Mouse (Mus musculus) forebrain, embryonic 12.5 days (tissue): ENCODE results near the gene Ccdc186. TPM values are rescaled to one million over a fixed set of nuclear protein-coding genes. Genes with fewer than 3 reads are reported as not detected.

ENCODE experiments used
- ATAC-seq: fragments of 200-750 bp; cut with Nextera tagmentation; 2 replicates; pipeline ENCODE4 v1.8.0; 2017; ENCODE audit warnings: moderate TSS enrichment; ENCODE audit not compliant: low FRiP score
- H3K27ac ChIP-seq: fragments of 300-500 bp; sonication (generic); 2 replicates; pipeline ENCODE4 v1.5.1; 2016; ENCODE audit warnings: mild to moderate bottlenecking
- H3K27me3 ChIP-seq: fragments of 300-500 bp; sonication (generic); 2 replicates; pipeline ENCODE4 v1.6.1; 2016; ENCODE audit warnings: mild to moderate bottlenecking
- H3K36me3 ChIP-seq: fragments of 300-500 bp; sonication (generic); replicated peaks from 2 replicates; pipeline ENCODE4 v1.6.1; 2016; ENCODE audit warnings: mild to moderate bottlenecking
- H3K4me1 ChIP-seq: fragments of 300-500 bp; sonication (generic); 2 replicates; pipeline ENCODE4 v1.6.1; 2016
- H3K4me2 ChIP-seq: fragments of 300-500 bp; sonication (generic); 2 replicates; pipeline ENCODE4 v1.6.1; 2016; ENCODE audit warnings: mild to moderate bottlenecking, moderate library complexity
- H3K4me3 ChIP-seq: fragments of 300-500 bp; sonication (generic); replicated peaks from 2 replicates; pipeline ENCODE4 v1.5.1; 2016; ENCODE audit warnings: mild to moderate bottlenecking
- H3K9ac ChIP-seq: fragments of 300-500 bp; sonication (generic); 2 replicates; pipeline ENCODE4 v1.6.1; 2016; ENCODE audit warnings: mild to moderate bottlenecking
- H3K9me3 ChIP-seq: fragments of 300-500 bp; sonication (generic); 2 replicates; pipeline ENCODE4 v1.6.1; 2016
- WGBS: fragments of 180-500 bp; shearing (Covaris S2); methylation state at CpG from one replicate; pipeline ENCODE4 v1.1.7; 2016; 5-methylcytosine and 5-hydroxymethylcytosine counted together
- polyA plus RNA-seq: library from polyadenylated mRNA; unstranded; fragments of >200 nt; fragmentation: Nextera tagmentation; extraction: Ambion mirVana; gene quantifications from 2 replicates; pipeline ENCODE4 v1.2.1, GENCODE M21; 2016

Ccdc186 gene
- 25.8 and 25.9 TPM in 2 replicates for polyA plus RNA-seq

DNA sequence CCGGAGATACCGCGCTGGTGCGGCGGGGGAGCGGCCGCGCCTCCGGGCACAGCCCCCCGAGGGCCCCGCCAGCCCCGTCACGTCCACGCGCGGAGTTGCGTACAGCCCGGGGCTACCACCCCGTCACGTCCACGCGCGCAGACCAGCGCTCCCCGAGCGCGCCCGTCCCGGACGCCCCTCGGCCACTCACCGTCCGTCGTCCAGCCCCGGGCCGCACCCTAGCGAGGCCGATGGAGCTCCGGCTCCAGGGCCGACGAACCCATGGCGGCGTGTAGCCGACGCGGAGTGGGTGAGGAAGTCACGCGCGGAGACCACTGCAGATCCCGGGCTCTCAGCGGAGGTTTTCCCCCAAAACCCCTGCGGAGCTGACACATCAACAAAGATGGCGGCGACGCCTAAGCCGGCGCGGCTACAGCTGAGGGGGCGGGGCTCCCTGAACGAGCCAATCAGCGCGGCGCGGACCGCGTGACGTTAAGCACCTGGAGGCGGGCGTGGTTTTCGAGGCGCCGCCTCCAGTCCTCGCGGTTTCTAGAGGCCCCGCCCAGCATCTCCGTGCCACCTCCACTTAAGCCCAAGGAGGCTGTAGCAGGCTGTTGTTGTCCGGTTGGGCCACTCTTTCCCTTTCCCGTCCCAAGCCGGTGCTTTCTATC, at the start of gene Ccdc186:
TSS of gene Ccdc186 (minus strand) at position 393 of the 650 bp plus-strand sequence.
- peak; percentile 98 for ATAC-seq
- peaks cover 24% of the 10 kb centered on the region for H3K4me1 ChIP-seq
- under 1% methylated on average over 79 of the region's 79 CpGs for WGBS

DNA sequence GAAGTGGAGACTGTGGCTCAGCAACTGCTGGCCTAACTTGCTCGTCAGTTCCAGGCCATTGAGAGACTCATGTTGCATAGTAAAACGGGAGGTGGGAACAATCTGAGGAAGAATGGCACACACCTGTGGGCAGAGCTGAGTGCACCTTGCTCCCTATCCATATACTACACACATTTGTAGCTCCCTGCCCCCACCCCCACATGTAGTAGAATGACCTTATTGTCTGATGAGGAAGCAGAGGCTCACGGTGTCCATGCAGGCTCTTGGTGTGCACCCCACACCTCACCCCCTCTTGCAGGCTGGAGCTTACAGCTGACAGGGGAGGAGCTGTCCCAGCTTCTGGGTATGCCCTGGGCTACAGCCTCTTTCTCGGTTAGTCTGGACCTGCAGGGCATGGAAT, 45.7 kb upstream of the Ccdc186 start:
- WGBS = 71% methylated on average over 4 of the region's 4 CpGs
- ATAC-seq = no peak
- no peak overlapping the region for H3K27ac ChIP-seq
- H3K9ac ChIP-seq = no peak overlapping the region
- no peaks in the 10 kb centered on the region for H3K36me3 ChIP-seq
- H3K4me3 ChIP-seq = no peak overlapping the region
- no peaks in the 10 kb centered on the region for H3K9me3 ChIP-seq
- H3K4me1 ChIP-seq = no peaks in the 10 kb centered on the region
- H3K27me3 ChIP-seq = peaks cover 27% of the 10 kb centered on the region
- no peak overlapping the region for H3K4me2 ChIP-seq

More for the DNA sequence above, at the start of gene Ccdc186:
- peak within 1 kb of the TSS; percentile 84 for H3K4me2 ChIP-seq
- H3K9ac ChIP-seq = peak within 1 kb of the TSS; percentile 89
- no peaks in the 10 kb centered on the region for H3K9me3 ChIP-seq
- peak within 1 kb of the TSS; percentile 86 for H3K27ac ChIP-seq
- peak within 1 kb of the TSS; percentile 98 for H3K4me3 ChIP-seq
- H3K27me3 ChIP-seq = peaks cover 11% of the 10 kb centered on the region
- H3K36me3 ChIP-seq = no peaks in the 10 kb centered on the region

DNA sequence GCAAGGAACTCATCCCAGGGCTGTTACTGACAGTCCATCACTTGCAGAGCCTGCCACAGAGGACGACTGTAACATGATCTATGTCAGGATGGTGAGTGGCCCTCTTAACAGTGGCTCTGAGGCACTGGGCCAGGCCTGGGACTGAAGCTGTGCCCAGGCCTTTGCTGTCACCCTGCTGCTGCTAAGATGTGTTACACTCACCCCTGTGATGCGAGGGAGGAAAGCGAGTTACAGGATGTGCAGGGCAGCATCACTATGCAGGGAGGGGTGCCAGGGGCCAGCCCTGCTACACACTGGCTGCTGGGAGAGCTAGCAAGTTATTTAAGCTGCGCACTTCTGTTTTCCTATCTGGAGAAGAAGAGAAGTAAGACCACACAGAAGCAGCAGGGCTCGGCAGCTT, 34.5 kb upstream of the Ccdc186 start:
- Histone ChIP-seq H3K4me2 (no peak overlapping the region), H3K4me1 (0 out of 2 replicates have a peak, but pooled peaks cover 3% of the 10 kb centered on the region), H3K9ac (no peak overlapping the region), H3K4me3 (no peak overlapping the region), H3K9me3 (no peaks in the 10 kb centered on the region), H3K27me3 (no peaks in the 10 kb centered on the region), H3K27ac (no peak overlapping the region), H3K36me3 (no peaks in the 10 kb centered on the region)
- ATAC-seq = no peak
- 70% methylated on average over 5 of the region's 5 CpGs for WGBS

DNA sequence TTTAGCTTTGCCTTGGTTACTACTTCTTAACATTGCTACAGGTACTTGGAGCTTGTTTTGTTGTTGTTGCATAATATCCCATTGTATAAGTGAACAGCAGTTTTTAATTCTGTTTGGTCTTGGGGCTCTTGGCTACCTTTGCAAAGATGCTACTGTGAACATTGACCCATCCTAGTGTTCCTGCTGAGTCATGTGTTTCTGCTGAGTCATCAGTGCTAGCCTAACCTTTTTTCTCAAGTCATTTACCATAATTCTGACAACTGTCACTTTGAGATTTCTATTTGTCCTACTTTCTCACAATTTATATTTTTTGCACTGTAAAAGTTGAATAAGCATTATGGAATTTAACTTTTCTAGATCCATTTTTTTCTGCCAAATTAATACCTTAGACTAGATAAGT, 30.6 kb upstream of the Ccdc186 start:
- Histone ChIP-seq H3K9me3 (no peaks in the 10 kb centered on the region), H3K27ac (no peak overlapping the region), H3K4me2 (no peak overlapping the region), H3K36me3 (no peaks in the 10 kb centered on the region), H3K4me3 (no peak overlapping the region), H3K27me3 (no peaks in the 10 kb centered on the region), H3K9ac (no peak overlapping the region), H3K4me1 (no peaks in the 10 kb centered on the region)
- ATAC-seq = no peak

- H3K9me3 ChIP-seq = 0 out of 2 replicates have a peak, but pooled peaks cover 5% of the 10 kb centered on the region
- H3K9ac ChIP-seq = no peak overlapping the region
- no peak overlapping the region for H3K4me3 ChIP-seq
- H3K4me1 ChIP-seq = no peaks in the 10 kb centered on the region
- H3K4me2 ChIP-seq = no peak overlapping the region
- H3K27me3 ChIP-seq = no peaks in the 10 kb centered on the region
- ATAC-seq = no peak
- H3K27ac ChIP-seq = no peak overlapping the region
- no peaks in the 10 kb centered on the region for H3K36me3 ChIP-seq
- WGBS = 84% methylated on average over 12 of the region's 12 CpGs
Observed at GRCm38 (mm10) chr19:56842974-56843373, 21.0 kb upstream of the Ccdc186 start.

DNA sequence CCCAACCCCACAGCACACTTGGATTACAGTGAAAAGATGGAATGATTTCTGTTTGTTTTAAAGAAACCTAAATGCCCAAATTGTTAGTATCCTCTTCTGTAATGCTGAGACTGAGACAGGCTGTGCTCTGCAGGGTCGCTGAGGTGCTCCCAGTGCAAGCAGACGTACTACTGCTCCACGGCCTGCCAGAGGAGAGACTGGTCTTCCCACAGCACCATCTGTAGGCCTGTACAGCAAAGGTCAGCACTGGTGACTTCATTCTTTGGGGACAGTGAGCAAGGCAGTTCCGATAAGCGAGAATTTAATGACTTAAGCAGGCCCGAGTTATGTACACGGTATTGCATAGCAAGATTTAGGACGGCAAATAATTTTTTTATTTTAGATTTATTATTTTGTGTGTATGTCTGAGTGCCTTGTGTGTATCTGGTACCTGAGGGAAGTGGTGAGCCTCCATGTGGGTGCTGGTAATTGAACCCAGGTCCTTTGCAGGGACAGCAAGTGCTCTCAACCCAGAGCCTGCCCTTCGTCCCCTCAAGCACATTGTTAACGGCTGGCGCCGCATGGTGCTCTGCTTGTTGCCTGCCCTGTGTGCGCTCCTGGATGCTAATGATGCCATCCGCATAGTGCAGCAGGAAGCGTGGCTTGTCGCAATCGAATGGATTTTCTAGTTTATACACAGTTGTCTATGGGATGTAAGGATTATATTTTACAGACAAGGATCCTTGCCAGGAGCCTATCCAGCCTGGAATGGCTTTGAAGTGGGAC, 17.1 kb upstream of the Ccdc186 start:
- no peaks in the 10 kb centered on the region for H3K9me3 ChIP-seq
- no peak for ATAC-seq
- H3K4me3 ChIP-seq = no peak overlapping the region
- H3K36me3 ChIP-seq = no peaks in the 10 kb centered on the region
- 71% methylated on average over 17 of the region's 17 CpGs for WGBS
- H3K4me1 ChIP-seq = peaks cover 6% of the 10 kb centered on the region; the same call in 1 of the 2 replicates
- no peaks in the 10 kb centered on the region for H3K27me3 ChIP-seq
- no peak overlapping the region for H3K9ac ChIP-seq
- H3K27ac ChIP-seq = no peak overlapping the region
- no peak overlapping the region for H3K4me2 ChIP-seq

- no peak overlapping the region for H3K9ac ChIP-seq
Observed at GRCm38 (mm10) chr19:56835340-56835739, 13.3 kb upstream of the Ccdc186 start.

GRCm38 (mm10) chr19:56830163-56830562, 8.2 kb upstream of the Ccdc186 start:
- Histone ChIP-seq H3K36me3 (no peaks in the 10 kb centered on the region), H3K27me3 (peaks cover 7% of the 10 kb centered on the region; the same call in 1 of the 2 replicates), H3K9ac (no peak overlapping the region), H3K27ac (no peak overlapping the region), H3K4me1 (peaks cover 3% of the 10 kb centered on the region; the same call in 1 of the 2 replicates), H3K4me3 (no peak overlapping the region), H3K9me3 (no peaks in the 10 kb centered on the region), H3K4me2 (no peak overlapping the region)
- no peak for ATAC-seq
- WGBS = 90% methylated on average over 4 of the region's 4 CpGs

More at GRCm38 (mm10) chr19:56835340-56835739, 13.3 kb upstream of the Ccdc186 start:
- ATAC-seq = peak; percentile 30; the same call in 1 of the 2 replicates
- no peak overlapping the region for H3K4me2 ChIP-seq
- H3K4me1 ChIP-seq = peaks cover 6% of the 10 kb centered on the region; the same call in 1 of the 2 replicates
- H3K27ac ChIP-seq = peak overlapping the region; percentile 42; the same call in 1 of the 2 replicates
- H3K36me3 ChIP-seq = no peaks in the 10 kb centered on the region
- 31% methylated on average over 9 of the region's 9 CpGs for WGBS
- no peak overlapping the region for H3K4me3 ChIP-seq
- H3K9me3 ChIP-seq = no peaks in the 10 kb centered on the region
- no peaks in the 10 kb centered on the region for H3K27me3 ChIP-seq

DNA sequence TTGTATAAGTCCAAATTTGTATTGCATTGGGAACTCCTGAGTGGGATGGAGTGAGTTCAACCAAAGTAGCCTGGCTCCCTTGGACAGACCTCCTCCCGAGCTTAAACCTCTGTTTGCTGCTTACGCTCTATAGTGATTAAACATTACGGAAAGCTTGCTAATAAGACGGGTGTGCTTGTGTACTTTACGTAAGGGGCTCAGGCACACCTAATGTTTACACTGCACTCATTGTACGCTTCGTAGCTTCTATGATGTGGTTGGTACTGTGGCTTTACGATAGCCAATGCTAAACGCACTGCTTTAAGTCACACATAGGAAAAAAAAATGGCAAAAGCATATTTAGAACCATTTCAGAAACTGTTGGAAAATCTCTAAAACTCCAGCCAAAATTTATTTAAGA, 7.3 kb upstream of the Ccdc186 start:
- no peak for ATAC-seq
- Histone ChIP-seq H3K27ac (no peak overlapping the region), H3K27me3 (peaks cover 8% of the 10 kb centered on the region; the same call in 1 of the 2 replicates), H3K36me3 (no peaks in the 10 kb centered on the region), H3K9me3 (no peaks in the 10 kb centered on the region), H3K4me1 (no peaks in the 10 kb centered on the region), H3K9ac (no peak overlapping the region), H3K4me3 (no peak overlapping the region), H3K4me2 (no peak overlapping the region)
- WGBS = 89% methylated on average over 9 of the region's 9 CpGs

DNA sequence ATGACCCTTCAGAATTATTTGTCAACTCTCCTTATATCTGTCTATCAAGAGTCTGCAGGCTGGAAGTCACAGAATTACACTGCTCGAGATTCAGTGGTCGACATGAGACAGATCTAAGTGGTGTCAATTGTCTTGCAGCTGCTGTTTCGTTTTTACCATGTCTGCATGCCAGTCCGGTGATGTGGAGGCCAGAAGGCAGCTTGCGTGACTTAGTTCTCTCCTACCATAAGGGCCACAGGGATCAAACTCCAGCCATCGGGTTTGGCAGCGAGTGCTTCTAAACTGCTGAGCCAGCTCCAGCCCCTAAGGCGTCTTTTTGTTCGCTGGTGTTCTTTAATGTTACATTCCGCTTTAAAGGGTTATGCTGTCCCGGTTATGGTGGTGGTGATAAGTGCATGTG, 6.3 kb upstream of the Ccdc186 start:
- H3K9me3 ChIP-seq = no peaks in the 10 kb centered on the region
- H3K36me3 ChIP-seq = no peaks in the 10 kb centered on the region
- H3K27me3 ChIP-seq = peaks cover 11% of the 10 kb centered on the region
- no peaks in the 10 kb centered on the region for H3K4me1 ChIP-seq
- H3K9ac ChIP-seq = no peak overlapping the region
- no peak for ATAC-seq
- no peak overlapping the region for H3K4me3 ChIP-seq
- 87% methylated on average over 11 of the region's 11 CpGs for WGBS
- no peak overlapping the region for H3K27ac ChIP-seq
- no peak overlapping the region for H3K4me2 ChIP-seq

DNA sequence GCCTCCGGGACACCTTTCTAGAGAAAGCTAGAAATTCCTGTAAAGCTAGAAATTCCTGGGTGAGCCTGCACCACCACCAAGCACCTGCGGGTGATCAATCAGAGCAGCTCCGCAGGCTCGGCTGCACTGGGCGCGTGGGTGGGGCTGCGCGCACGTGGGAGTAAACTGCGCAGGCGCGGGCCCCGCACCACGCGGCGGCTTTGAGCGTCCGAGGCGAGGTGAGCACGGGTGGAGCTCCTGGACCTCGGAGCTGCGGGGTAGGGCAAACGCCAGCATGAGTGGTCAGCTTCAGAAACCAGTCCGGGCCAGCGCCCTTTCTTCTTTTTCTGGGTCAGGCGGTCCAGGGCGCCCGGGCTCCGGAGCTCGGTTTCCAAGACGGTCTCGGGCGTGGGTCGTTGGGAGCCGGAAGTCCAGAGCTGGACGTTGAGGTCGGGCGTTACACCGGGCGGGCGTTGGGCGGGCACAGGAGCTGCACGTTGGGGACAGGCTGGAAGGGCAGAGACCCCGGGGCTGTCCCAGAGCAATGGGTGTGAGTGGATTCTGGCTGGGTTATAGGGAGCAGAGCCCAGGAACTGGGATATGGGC, 4.1 kb upstream of the Ccdc186 start, which contains the start of gene Tdrd1:
TSS of gene Tdrd1 (plus strand) at position 163 of the 585 bp plus-strand sequence.
- peaks cover 6% of the 10 kb centered on the region for H3K4me1 ChIP-seq
- no peaks in the 10 kb centered on the region for H3K9me3 ChIP-seq
- H3K9ac ChIP-seq = no peak within 1 kb of the TSS
- H3K4me3 ChIP-seq = 0 out of 2 replicates have a peak within 1 kb of the TSS, but pooled peaks have one; percentile 0
- ATAC-seq = no peak
- H3K27me3 ChIP-seq = peaks cover 11% of the 10 kb centered on the region
- H3K4me2 ChIP-seq = peak within 1 kb of the TSS; percentile 28
- 67% methylated on average over 44 of the region's 44 CpGs for WGBS
- no peaks in the 10 kb centered on the region for H3K36me3 ChIP-seq
- no peak within 1 kb of the TSS for H3K27ac ChIP-seq

GRCm38 (mm10) chr19:56822448-56822836, 452 bp upstream of the Ccdc186 start:
- peak; percentile 46 for ATAC-seq

More at GRCm38 (mm10) chr19:56822448-56822836, 452 bp upstream of the Ccdc186 start:
- Histone ChIP-seq H3K4me3 (peak overlapping the region; percentile 98), H3K9me3 (no peaks in the 10 kb centered on the region), H3K27ac (no peak overlapping the region), H3K27me3 (peaks cover 11% of the 10 kb centered on the region), H3K36me3 (no peaks in the 10 kb centered on the region), H3K4me1 (peaks cover 21% of the 10 kb centered on the region), H3K9ac (peak overlapping the region; percentile 38), H3K4me2 (peak overlapping the region; percentile 63)
- WGBS = 23% methylated on average over 10 of the region's 10 CpGs
